Mouse (Mus musculus) thymus, adult 2 months (tissue): ENCODE data around the gene Srarp.

Source experiments
- CTCF ChIP-seq: fragments of 200-500 bp; IDR thresholded peaks from 2 replicates; pipeline ENCODE4 v1.5.1; 2012; ENCODE audit warnings: mild to moderate bottlenecking, control low read depth, low read length, moderate library complexity, borderline replicate concordance; ENCODE audit not compliant: control insufficient read depth, poor library complexity, insufficient read depth; ENCODE audit errors: extremely low read depth
- POLR2A ChIP-seq: fragments of 200-500 bp; IDR thresholded peaks from 2 replicates; pipeline ENCODE4 v1.6.1; 2012; ENCODE audit warnings: mild to moderate bottlenecking, low read length, control low read depth, moderate library complexity; ENCODE audit not compliant: control insufficient read depth, poor library complexity, insufficient read depth; ENCODE audit errors: extremely low read depth

DNA sequence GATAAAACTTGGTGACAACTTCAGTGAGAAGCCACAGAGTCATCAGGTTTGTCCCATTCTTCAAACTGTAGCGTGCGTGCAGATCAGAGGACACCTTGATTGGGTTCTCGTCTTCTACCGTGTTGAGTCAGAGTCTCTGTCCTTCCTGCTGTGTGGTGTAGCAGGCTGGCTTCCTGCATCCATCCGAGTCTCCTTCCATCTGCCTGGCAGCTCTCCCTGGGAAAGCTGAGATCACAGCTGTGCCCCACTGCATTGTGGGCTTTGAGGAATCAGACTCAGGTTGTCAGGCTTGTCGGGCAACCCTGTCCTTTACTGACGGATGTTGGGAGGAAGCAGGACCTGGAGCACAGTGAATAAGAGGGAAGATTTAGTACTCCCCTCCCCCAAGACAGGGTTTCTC lies 10.3 kb upstream of the Srarp start:
- TF ChIP-seq POLR2A (no peak), CTCF (no peak)
